Mouse (Mus musculus): ENCODE data around the gene Btg1. TPM values are rescaled to one million over a fixed set of nuclear protein-coding genes. Genes with fewer than 3 reads are reported as not detected.

The Btg1 gene
- polyA plus RNA-seq, 1 experiment from 2014 or later, result 34.6 TPM

- H3K4me3 ChIP-seq, result no peak overlapping the region
- H3K4me1 ChIP-seq, result peaks cover 3% of the 10 kb centered on the region; the same call in 1 of the 2 replicates
- H3K27ac ChIP-seq, result no peak overlapping the region
- no peaks in the 10 kb centered on the region for H3K27me3 ChIP-seq (ENCODE audit: low read depth, poor library complexity, severe bottlenecking)
- 94% methylated on average over 9 of the region's 9 CpGs for WGBS
- H3K36me3 ChIP-seq, result no peaks in the 10 kb centered on the region
- H3K9me3 ChIP-seq (replicated peaks), result no peaks in the 10 kb centered on the region
- no peak for DNase-seq (ENCODE audit: low spot score)
These were observed 47.1 kb downstream of the Btg1 start for GRCm38 (mm10) chr10:96663739-96664430.
